Mouse (Mus musculus) brown adipose tissue, adult 24 weeks (tissue): ENCODE measurements around the gene Bcl2l15. TPM values are rescaled to one million over a fixed set of nuclear protein-coding genes. Genes with fewer than 3 reads are reported as not detected.
"Not testable (repeated sequence)": the region's sequence is repeated elsewhere in the genome, so short reads cannot be mapped to it uniquely, and the experiment has no call there.

Experiments used
- H3K27ac ChIP-seq: fragments of 200-500 bp; replicated peaks from 2 replicates; pipeline ENCODE4 v1.5.1; 2012; ENCODE audit warnings: low read depth, mild to moderate bottlenecking, low read length
- H3K4me1 ChIP-seq: fragments of 200-500 bp; 2 replicates; pipeline ENCODE4 v1.6.1; 2012; ENCODE audit warnings: low read length, mixed read lengths; ENCODE audit not compliant: control insufficient read depth, insufficient read depth, insufficient read length
- H3K4me3 ChIP-seq: fragments of 200-500 bp; 2 replicates; pipeline ENCODE4 v1.5.1; 2012; ENCODE audit warnings: low read depth, mild to moderate bottlenecking, low read length, moderate library complexity; ENCODE audit not compliant: insufficient read depth
- polyA plus RNA-seq: library from polyadenylated mRNA; stranded (reverse); fragments of >200 nt; gene quantifications from 2 replicates; pipeline ENCODE4 v1.2.4, GENCODE M21; 2012; ENCODE audit not compliant: missing spikeins, insufficient read depth, insufficient read length

Gene Bcl2l15
- polyA plus RNA-seq, 1 experiment, result not detected

DNA sequence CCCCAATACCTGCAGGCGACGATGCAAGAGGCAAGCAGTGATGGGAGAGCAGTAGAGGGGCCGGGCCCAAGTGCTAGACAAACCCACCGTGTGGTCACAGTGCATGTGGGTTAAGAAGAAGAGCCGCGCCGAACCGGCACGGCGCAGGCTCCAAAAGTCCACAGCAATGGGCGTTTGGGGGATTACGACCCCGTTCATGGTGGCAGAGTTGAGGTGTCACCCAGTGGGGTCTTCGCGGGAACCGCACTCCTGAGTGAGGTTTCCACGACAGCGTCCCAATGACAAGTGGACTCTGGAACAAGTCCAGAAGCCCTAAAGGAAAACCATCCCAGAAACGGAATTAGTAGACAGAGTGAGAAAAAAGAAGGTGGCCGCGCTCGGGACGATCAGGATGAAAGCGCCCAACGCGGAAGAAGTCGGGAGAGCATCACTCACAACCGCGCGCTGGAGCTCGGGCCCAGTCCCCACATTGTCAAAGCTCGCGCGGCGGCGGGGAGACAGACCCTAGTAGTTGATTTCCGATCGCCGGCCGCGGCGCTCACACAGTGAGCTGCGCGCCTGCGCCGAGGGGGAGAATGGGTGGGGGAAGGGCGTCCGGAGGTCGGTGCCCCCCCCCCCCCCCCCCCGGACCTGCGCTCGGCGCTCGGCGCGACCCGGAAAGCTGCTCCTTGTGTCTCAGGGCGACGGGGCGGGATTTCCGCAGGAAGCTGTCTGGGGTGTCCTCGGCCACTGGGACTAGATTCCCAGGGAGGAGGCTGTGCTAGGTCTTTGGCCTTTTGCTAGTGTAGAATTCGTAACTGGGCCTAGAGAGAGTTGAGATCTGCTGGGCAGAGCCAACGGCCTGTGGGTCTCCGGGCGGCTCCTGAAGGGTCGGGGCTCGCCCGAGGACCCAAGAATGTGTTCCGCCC lies 23.3 kb upstream of the Bcl2l15 start, which contains the start of the genes Dclre1b, Ap4b1 and Gm43064:
Gene Dclre1b, minus strand, starts transcription at position 554 of the 908 bp plus-strand sequence.
Gene Ap4b1, plus strand, starts transcription at position 630 of the 908 bp plus-strand sequence.
Gene Gm43064, plus strand, starts transcription at position 683 of the 908 bp plus-strand sequence.
- H3K4me3 ChIP-seq, result peak within 1 kb of the TSS; percentile 85
- H3K4me1 ChIP-seq, result peaks cover 7% of the 10 kb centered on the region
- H3K27ac ChIP-seq, result peak within 1 kb of the TSS; percentile 98

DNA sequence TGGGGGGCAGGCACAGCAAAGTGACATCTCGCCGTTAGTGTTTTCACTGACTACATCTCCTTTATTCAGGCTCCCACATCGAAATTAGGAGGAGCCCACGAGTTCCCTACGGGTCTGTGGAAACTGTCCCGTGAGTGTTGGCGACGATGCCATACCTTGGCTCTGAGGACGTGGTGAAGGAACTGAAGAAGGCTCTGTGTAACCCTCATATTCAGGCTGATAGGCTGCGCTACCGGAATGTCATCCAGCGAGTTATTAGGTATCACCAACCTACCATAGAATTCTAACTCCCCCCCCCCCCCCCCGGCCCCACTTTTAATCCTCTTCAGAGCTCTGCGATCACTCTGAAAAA lies 22.6 kb upstream of the Bcl2l15 start:
- Histone ChIP-seq H3K4me3 (peak overlapping the region; percentile 85), H3K4me1 (peaks cover 3% of the 10 kb centered on the region), H3K27ac (peak overlapping the region; percentile 98)

DNA sequence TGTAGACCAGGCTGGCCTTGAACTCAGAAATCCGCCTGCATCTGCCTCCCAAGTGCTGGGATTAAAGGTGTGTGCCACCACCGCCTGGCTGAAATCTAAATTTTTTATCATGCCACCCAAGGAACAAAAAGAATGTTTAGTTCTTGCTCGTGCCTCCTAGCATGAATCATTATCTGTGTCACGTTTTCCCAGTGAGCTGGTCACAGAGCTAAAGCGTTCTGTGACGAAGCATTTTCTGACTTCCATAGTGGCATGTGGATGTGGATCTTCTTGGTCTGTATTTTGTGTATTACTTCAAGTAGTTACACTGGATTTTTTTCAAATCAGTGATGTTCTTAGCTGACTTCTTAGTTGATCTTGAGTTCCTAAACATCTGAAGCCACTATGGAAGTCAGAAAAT lies 21.4 kb upstream of the Bcl2l15 start:
- H3K4me3 ChIP-seq, result no peak overlapping the region
- no peaks in the 10 kb centered on the region; the same call in 1 of the 2 replicates for H3K4me1 ChIP-seq
- no peak overlapping the region for H3K27ac ChIP-seq

DNA sequence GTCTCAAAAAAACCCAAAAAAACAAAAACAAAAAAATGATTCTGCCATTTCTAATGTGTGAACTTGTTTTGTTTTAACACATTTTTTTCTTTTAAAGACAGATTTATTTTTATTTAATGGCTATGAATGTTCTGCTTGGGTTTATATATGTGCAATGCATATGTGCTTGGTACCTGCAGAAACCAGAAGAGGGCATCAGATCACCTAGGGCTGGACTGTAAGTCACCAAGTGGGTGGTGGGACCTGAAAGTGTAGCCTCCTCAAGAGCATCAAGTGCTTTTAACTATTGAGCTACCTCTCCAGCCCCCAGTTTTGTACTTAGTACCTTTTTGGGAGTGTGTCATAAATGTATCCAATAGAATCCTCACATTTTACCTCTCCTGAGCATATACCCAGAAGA lies 4.9 kb upstream of the Bcl2l15 start:
- Histone ChIP-seq H3K4me3 (no peak overlapping the region), H3K27ac (no peak overlapping the region), H3K4me1 (no peaks in the 10 kb centered on the region)

DNA sequence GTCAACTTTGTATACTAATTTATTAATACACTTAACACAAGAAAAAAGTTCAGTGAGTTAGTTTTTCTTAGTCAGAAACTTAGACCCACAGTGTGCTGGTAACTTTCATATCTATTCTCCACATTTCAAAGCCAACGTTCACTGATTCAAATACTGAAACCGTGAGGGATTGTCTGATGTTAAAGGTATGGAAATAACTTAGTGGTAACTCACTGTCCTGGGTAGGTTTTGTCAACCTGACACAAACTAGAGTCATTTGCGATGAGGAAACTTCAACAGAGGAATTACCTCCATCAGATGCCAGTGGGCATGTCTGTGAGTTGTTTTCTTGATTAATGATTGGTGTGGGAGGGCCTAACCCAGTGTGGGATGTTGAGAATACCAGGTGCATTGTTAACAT lies 3.4 kb upstream of the Bcl2l15 start:
- Histone ChIP-seq H3K4me3 (no peak overlapping the region), H3K4me1 (no peaks in the 10 kb centered on the region), H3K27ac (no peak overlapping the region)

DNA sequence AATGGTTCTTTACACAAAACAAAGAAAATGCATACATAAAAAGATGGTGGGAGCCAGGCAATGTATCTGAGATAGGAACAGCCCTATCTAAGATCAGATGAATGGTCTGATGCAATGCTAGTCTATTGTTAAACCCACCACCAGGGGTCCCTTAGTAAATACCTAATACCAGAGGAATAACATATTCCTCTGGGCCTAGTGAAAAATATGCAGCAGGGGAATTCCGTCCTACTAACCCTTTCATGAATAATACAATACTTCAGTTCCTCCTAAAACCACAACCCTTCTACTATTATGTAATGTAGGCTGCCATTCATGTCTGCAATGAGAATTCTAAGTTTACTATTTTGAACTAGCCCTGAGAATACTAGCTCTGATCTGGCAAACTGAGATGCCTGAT lies 1.7 kb upstream of the Bcl2l15 start:
- H3K4me1 ChIP-seq, H3K4me3 ChIP-seq, H3K27ac ChIP-seq: not testable (repeated sequence)

DNA sequence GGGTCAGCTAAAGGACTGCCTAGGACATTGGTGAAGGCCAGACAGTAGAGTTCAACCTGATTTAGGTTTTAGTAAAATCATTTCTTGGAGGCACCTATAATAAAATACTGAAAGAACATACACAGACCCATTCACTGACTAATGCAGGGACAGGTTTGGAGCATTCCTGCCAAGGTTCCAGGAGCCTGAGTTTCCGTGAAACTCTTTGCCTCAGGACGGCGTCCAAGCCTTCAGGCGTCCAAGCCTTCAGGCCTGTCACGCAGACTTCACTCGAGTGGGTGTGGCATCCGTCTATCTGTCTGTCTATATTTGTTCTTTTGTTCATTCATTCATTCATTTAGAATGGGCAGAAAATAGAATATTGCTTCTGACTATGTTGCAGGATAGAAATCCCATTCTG lies 1.3 kb upstream of the Bcl2l15 start:
- H3K27ac ChIP-seq, result no peak overlapping the region
- no peak overlapping the region for H3K4me3 ChIP-seq
- no peaks in the 10 kb centered on the region for H3K4me1 ChIP-seq

DNA sequence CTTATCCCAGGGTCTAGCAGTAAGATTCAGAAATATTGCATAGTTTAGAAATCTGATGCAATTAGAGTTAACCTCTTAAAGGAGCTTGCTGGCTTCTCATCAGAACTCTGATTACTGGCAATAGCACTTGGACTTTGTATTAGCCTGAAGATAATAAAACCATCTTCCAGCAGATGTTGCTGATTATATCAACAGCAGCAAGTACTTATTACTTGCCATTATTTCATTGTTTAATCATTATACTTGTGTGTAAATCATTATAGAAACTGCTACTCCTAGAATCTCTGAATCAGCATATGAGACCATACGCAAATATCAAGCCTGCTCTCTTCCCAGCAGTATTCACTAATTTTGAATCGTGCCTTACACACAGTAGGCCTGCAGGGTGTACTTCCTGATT lies 1.6 kb downstream of the Bcl2l15 start:
- no peak overlapping the region for H3K4me3 ChIP-seq
- no peak overlapping the region for H3K27ac ChIP-seq
- no peaks in the 10 kb centered on the region for H3K4me1 ChIP-seq

DNA sequence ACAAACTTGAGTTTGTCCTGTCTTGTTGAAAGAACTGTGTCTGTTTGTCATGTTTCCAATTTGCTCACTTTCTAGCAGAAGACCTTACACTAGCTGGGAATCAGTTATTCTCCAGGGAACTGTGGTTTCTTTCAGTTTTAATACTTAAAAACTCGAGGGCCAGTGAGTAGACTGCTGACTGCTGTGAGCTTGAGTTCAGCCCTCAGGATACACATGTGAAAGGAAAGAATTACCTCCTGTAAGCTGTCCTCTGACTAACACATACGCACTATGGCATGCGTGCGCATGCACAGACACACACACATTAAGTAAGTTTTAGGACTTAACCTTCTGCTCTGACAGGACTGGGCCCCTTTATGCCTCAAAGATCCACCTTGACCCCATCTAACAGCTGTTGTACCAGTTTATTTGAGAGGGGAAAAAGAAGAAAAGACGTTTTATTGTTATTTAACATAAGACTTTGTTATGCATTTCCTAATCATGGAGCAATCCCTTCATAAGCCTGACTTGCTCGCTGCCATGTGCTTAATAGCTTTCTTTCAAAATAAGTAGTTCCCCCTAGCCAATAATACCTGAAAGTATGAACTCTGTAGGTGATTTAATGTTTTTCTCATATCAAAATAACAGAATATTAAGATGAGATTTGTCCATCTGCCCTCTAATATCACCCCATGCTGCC lies 3.0 kb downstream of the Bcl2l15 start:
- Histone ChIP-seq H3K27ac (no peak overlapping the region), H3K4me1 (no peaks in the 10 kb centered on the region), H3K4me3 (no peak overlapping the region)

DNA sequence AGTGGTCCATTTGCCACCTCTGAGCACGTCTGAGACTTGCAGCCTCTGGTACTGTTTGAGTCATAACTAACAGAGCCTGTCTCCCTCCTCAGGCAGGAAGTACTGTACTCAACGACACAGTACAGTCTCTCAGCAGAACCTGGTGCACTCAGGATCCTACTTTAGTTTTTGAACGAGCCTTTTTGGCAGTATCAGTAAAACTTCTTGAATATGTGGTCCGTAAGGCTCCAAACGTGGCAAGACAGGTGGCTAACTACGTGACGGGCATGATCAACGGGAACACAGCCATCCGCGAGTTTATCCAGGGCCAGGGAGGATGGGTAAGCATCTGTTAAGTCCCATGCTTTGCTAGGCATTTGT lies 3.5 kb downstream of the Bcl2l15 start:
- Histone ChIP-seq H3K4me1 (no peaks in the 10 kb centered on the region), H3K4me3 (no peak overlapping the region), H3K27ac (no peak overlapping the region)

DNA sequence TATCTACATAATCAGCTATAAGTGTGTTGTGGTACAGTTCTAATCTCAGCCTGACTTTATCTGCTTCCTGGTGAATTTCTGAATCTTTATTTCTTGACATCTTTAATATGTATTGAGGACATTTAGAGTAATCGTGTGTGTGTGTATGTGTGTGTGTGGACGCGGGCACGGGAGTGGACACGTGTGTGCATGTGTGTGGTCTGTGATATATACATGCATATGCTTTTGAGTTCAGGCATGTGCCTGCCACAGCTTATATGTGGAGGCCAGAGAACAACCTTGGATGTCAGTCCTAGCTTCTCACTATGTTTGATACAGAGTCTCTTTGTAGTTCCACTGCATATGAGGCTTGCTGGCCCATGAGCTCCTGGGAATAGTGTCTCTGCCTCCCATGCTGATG lies 4.1 kb downstream of the Bcl2l15 start:
- H3K4me1 ChIP-seq, result no peaks in the 10 kb centered on the region
- H3K27ac ChIP-seq, result no peak overlapping the region
- no peak overlapping the region for H3K4me3 ChIP-seq

DNA sequence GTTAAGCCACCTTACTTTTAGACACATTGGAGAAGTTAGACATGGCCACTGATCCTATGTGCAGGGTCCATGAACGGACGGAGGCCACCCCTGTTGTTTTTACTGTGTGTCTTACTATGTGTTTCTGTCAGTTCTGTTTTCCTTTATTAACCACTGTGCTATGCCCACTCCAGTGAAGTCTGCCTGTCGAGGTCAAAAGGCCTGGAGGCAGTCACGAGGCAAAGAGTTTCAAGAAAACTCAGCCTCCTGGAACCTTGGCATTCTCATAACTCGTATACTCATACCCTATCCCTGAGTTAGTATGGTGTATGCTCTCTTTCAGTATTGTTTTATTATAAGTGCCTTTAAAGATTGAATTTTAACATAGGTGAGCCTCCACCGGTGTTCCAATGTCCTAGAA lies 7.3 kb downstream of the Bcl2l15 start:
- no peaks in the 10 kb centered on the region for H3K4me1 ChIP-seq

DNA sequence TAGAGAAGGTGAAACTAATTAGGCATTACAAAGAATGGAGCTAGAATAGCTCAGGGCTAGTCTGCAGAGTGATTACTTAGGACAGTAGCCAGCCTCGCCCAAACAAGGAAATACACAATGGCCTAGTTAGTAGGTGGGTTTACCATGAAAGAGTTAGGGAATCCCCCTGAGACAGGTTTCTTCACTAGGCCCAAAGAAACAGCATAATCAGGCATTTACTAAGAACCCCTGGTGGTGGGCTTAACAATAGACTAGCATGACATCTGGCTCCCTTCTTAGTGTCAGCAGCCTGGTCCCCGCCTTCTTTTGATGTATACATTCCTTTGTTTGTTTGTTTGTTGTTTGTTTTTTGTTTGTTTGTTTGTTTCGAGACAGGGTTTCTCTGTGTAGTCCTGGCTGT lies 7.8 kb downstream of the Bcl2l15 start:
- H3K27ac ChIP-seq, H3K4me1 ChIP-seq, H3K4me3 ChIP-seq: not testable (repeated sequence)

More for the DNA sequence above, 7.3 kb downstream of the Bcl2l15 start:
- no peak overlapping the region for H3K27ac ChIP-seq
- no peak overlapping the region for H3K4me3 ChIP-seq

DNA sequence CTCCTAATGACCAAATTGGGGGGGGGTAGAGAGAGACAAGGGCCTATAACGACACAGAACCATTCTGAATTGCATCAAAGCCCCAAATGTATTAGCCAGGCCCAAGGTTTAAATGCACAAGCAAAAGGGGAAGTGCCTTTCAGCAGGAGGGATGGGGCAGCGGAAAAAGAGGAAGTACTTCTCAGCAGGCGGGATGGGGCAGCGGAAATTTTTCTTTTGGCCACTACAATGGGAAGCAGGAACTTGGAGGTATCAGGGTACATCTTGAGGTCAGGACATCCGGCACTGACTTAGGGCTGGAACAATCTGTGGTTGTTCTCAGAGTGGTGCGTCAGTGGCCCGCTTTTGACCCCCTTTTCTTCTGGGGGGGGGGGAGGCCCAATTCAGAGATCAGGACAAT lies 8.5 kb downstream of the Bcl2l15 start:
- not testable (repeated sequence) for H3K4me1 ChIP-seq, H3K4me3 ChIP-seq, H3K27ac ChIP-seq

DNA sequence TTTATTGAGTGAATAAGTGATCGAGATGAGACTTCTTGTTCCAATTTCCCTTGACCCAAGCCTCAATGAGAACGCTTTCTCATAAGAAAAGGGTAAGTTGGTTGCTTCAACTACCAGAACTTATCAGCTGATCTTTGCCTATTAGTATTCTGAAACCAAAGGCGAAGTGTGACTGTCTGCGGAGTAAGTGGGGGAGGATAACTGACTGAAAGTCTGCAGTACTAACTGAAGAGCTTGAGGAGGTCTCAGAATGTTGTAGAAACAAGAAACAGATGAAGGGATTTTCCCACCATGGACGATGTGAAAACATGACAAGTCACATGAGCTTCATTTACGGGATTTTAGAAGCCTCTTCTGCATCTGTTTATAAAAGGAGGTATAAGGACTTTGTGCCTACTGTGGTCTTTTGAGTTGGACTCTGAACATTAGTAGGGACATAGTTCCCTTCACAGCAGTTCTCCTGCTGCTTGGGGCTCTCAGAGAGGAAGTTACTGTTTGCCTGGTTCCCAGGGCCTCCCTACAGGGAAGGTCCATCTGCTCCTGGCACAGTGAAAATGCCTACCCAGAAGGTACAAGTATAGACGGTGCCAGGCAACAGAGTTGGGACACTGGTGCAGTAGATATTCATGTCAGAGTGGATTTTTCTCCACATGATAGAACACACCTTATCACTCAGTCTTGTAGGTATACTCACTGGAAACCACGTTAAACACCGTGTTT lies 18.4 kb downstream of the Bcl2l15 start:
- Histone ChIP-seq H3K27ac (no peak overlapping the region), H3K4me1 (no peaks in the 10 kb centered on the region), H3K4me3 (no peak overlapping the region)
